Mouse (Mus musculus) kidney, postnatal 0 days (tissue): ENCODE measurements around the gene Tbc1d22a. TPM values are rescaled to one million over a fixed set of nuclear protein-coding genes. Genes with fewer than 3 reads are reported as not detected.
A peak's percentile ranks its signal among the peaks of the same experiment; 100 is the strongest.

Source experiments
- ATAC-seq: fragments of 200-750 bp; cut with Nextera tagmentation; replicated peaks from 2 replicates; pipeline ENCODE4 v1.8.0; 2017; ENCODE audit warnings: low read depth, moderate number of reproducible peaks, moderate TSS enrichment, moderate library complexity; ENCODE audit not compliant: low FRiP score
- DNase-seq: peaks from one replicate; pipeline ENCODE4 v3.0.0-alpha.2; 2016; ENCODE audit warnings: low spot score
- H3K27ac ChIP-seq: fragments of 300-500 bp; sonication (generic); 2 replicates; pipeline ENCODE4 v1.5.1; 2014; ENCODE audit warnings: mild to moderate bottlenecking
- H3K27me3 ChIP-seq: fragments of 300-500 bp; sonication (generic); 2 replicates; pipeline ENCODE4 v1.6.1; 2014; ENCODE audit warnings: low read length, mixed read lengths; ENCODE audit not compliant: insufficient read depth
- H3K36me3 ChIP-seq: fragments of 300-500 bp; sonication (generic); 2 replicates; pipeline ENCODE4 v1.6.1; 2014; ENCODE audit warnings: low read length, mixed read lengths; ENCODE audit not compliant: insufficient read depth
- H3K4me1 ChIP-seq: fragments of 300-500 bp; sonication (generic); replicated peaks from 2 replicates; pipeline ENCODE4 v1.6.1; 2014; ENCODE audit warnings: antibody characterized with exemption, low read length, mixed read lengths; ENCODE audit not compliant: insufficient read depth
- H3K4me2 ChIP-seq: fragments of 300-500 bp; sonication (generic); 2 replicates; pipeline ENCODE4 v1.6.1; 2014; ENCODE audit warnings: mild to moderate bottlenecking, low read length, moderate library complexity, mixed read lengths
- H3K4me3 ChIP-seq: fragments of 300-500 bp; sonication (generic); replicated peaks from 2 replicates; pipeline ENCODE4 v1.5.1; 2014; ENCODE audit warnings: low read depth, low read length
- H3K9ac ChIP-seq: fragments of 300-500 bp; sonication (generic); 2 replicates; pipeline ENCODE4 v1.6.1; 2014; ENCODE audit warnings: low read depth, low read length
- H3K9me3 ChIP-seq: fragments of 300-500 bp; sonication (generic); replicated peaks from 2 replicates; pipeline ENCODE4 v1.6.1; 2016; ENCODE audit warnings: low read length, inconsistent platforms, mixed read lengths
- CTCF ChIP-seq: IDR thresholded peaks from 2 replicates; pipeline ENCODE4 v1.5.1; 2016; ENCODE audit warnings: antibody characterized with exemption, low read depth, mild to moderate bottlenecking, moderate library complexity
- WGBS: fragments of 180-500 bp; shearing (Covaris S2); extraction: QIAGEN DNeasy Blood & Tissue Kit; methylation state at CpG from one replicate; pipeline ENCODE4 v1.1.7; 2014; 5-methylcytosine and 5-hydroxymethylcytosine counted together
- polyA plus RNA-seq: library from polyadenylated mRNA; unstranded; fragments of >200 nt; fragmentation: Nextera tagmentation; extraction: Ambion mirVana; gene quantifications from 2 replicates; pipeline ENCODE4 v1.2.1, GENCODE M21; 2015

Tbc1d22a gene
- polyA plus RNA-seq, 1 experiment from 2014 or later: 12.7 TPM

- WGBS: 13% methylated on average over 7 of the region's 7 CpGs
- Histone ChIP-seq H3K4me3 (no peak overlapping the region), H3K27ac (peak overlapping the region; percentile 76), H3K9me3 (no peaks in the 10 kb centered on the region), H3K4me2 (no peak overlapping the region), H3K27me3 (no peaks in the 10 kb centered on the region), H3K9ac (peak overlapping the region; percentile 23; the same call in 1 of the 2 replicates), H3K36me3 (no peaks in the 10 kb centered on the region), H3K4me1 (peaks cover 30% of the 10 kb centered on the region)
- peak; percentile 65 for DNase-seq
- peak; percentile 42 for ATAC-seq
- no peak for TF ChIP-seq CTCF
Observed at GRCm38 (mm10) chr15:86168505-86168867, 45.8 kb upstream of the Tbc1d22a start.

GRCm38 (mm10) chr15:86168941-86169816, 45.1 kb upstream of the Tbc1d22a start:
- WGBS: 71% methylated on average over 12 of the region's 12 CpGs
- no peak for DNase-seq
- no peaks in the 10 kb centered on the region for H3K27me3 ChIP-seq
- peaks cover 36% of the 10 kb centered on the region for H3K4me1 ChIP-seq
- no peak overlapping the region for H3K4me2 ChIP-seq
- H3K36me3 ChIP-seq: no peaks in the 10 kb centered on the region
- ATAC-seq: peak; percentile 6
- H3K9me3 ChIP-seq: no peaks in the 10 kb centered on the region
- H3K4me3 ChIP-seq: no peak overlapping the region
- no peak for TF ChIP-seq CTCF
- H3K27ac ChIP-seq: peak overlapping the region; percentile 76
- H3K9ac ChIP-seq: no peak overlapping the region

- Histone ChIP-seq H3K9ac (no peak overlapping the region), H3K4me1 (peaks cover 37% of the 10 kb centered on the region), H3K9me3 (no peaks in the 10 kb centered on the region), H3K27me3 (no peaks in the 10 kb centered on the region), H3K36me3 (no peaks in the 10 kb centered on the region), H3K27ac (peak overlapping the region; percentile 76), H3K4me2 (no peak overlapping the region), H3K4me3 (no peak overlapping the region)
- DNase-seq: peak; percentile 66
- WGBS: 55% methylated on average over 4 of the region's 4 CpGs
- TF ChIP-seq CTCF: no peak
- ATAC-seq: no peak; the same call in 1 of the 2 replicates
Observed at GRCm38 (mm10) chr15:86169817-86170110, 44.5 kb upstream of the Tbc1d22a start.

- Histone ChIP-seq H3K9ac (no peak overlapping the region), H3K9me3 (no peaks in the 10 kb centered on the region), H3K4me3 (no peak overlapping the region), H3K27me3 (no peaks in the 10 kb centered on the region), H3K36me3 (no peaks in the 10 kb centered on the region), H3K4me2 (no peak overlapping the region), H3K27ac (no peak overlapping the region), H3K4me1 (peaks cover 37% of the 10 kb centered on the region)
- no peak for TF ChIP-seq CTCF
- 57% methylated on average over 12 of the region's 12 CpGs for WGBS
- DNase-seq: no peak
- no peak for ATAC-seq
Observed at GRCm38 (mm10) chr15:86171316-86171715, 42.9 kb upstream of the Tbc1d22a start.

GRCm38 (mm10) chr15:86172124-86172523, 42.1 kb upstream of the Tbc1d22a start:
- no peak overlapping the region for H3K4me2 ChIP-seq
- H3K36me3 ChIP-seq: no peaks in the 10 kb centered on the region
- H3K27ac ChIP-seq: no peak overlapping the region
- WGBS: 54% methylated on average over 3 of the region's 3 CpGs
- H3K4me1 ChIP-seq: peaks cover 37% of the 10 kb centered on the region
- no peaks in the 10 kb centered on the region for H3K9me3 ChIP-seq
- H3K4me3 ChIP-seq: no peak overlapping the region
- H3K27me3 ChIP-seq: no peaks in the 10 kb centered on the region
- H3K9ac ChIP-seq: no peak overlapping the region
- ATAC-seq (no peak), DNase-seq (no peak)
- no peak for TF ChIP-seq CTCF

GRCm38 (mm10) chr15:86172526-86172925, 41.7 kb upstream of the Tbc1d22a start:
- Histone ChIP-seq H3K27ac (no peak overlapping the region), H3K4me1 (peaks cover 37% of the 10 kb centered on the region), H3K9ac (no peak overlapping the region), H3K36me3 (no peaks in the 10 kb centered on the region), H3K27me3 (no peaks in the 10 kb centered on the region), H3K9me3 (no peaks in the 10 kb centered on the region), H3K4me3 (no peak overlapping the region), H3K4me2 (no peak overlapping the region)
- WGBS: 74% methylated on average over 6 of the region's 6 CpGs
- TF ChIP-seq CTCF: no peak
- ATAC-seq (no peak), DNase-seq (no peak)
